8 mouse cellular contexts compared by ENCODE assay signal in the genomic region with DNA sequence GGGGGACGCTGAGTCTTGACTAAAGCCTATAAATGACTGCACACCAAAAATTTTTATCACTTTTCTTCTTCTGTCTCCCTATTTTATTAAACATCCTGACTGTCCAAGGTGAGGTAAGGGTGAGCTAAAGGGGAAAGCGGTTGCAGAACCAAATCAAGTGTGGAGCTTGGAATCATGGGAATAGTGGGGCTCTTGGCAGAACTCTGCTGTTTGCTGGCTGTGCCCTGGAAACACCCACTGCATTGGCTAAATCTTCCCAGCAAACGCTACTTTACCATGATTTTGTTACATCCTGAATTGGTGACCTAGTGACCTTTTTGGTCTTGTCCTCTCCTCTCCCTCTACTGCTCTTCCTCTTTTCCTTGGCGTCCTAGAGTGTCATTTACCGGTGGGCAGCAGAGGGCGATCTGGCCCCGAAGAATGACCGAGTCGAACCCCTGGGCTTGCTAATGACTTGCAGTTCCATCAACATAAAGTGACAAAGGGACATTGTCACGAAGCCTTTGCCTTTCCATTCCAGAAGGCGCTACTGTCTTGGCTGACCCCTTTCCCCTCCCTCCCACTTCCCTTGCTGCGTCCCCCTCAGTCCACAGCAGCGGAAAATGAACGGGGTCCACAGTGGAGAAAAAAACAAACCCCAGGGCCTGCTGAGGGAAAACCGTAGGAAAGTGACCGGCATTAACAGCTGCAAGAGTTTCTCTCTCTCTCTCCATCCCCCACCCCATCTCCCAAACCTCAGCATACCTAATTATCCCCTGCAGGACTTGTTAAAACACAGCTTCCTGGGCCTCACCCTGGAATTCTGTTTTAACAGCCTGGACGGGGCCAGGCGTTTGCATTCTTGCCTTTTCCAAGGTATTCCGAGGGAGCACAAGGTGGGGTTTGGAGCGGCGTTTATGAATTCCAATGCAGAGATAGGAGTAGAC. TPM values are rescaled to one million over a fixed set of nuclear protein-coding genes. Genes with fewer than 3 reads are reported as not detected.
DNase-seq lines count a peak whose midpoint lies in the region; ATAC-seq and TF ChIP-seq lines count a peak whose summit lies in the region.

No protein-coding gene starts in this region.

- no peaks in the 10 kb centered on the region for H3K27me3 ChIP-seq in forebrain, postnatal 0 days (ENCODE audit: insufficient read depth, low read length)
- H3K27me3 ChIP-seq in lung, embryonic 15.5 days = no peaks in the 10 kb centered on the region

- ATAC-seq in forebrain, postnatal 0 days = peak; percentile 74
- peak; percentile 69; the same call in 1 of the 2 replicates for ATAC-seq in lung, embryonic 15.5 days (ENCODE audit: borderline replicate concordance, extremely low read depth, low FRiP score, low TSS enrichment)

- intact Hi-C loops in heart, postnatal 36 days (cut with DNase I) = loop anchor here (1.0 to 5.0 kb wide), 4 partner anchors 56 to 142 kb away; a partner anchor contains a TSS

- peak overlapping the region; percentile 40 for H3K4me2 ChIP-seq in forebrain, postnatal 0 days (ENCODE audit: low read depth)
- H3K4me2 ChIP-seq in lung, embryonic 15.5 days = peak overlapping the region; percentile 76

- no peaks in the 10 kb centered on the region for H3K9me3 ChIP-seq in ES-E14 (ENCODE audit: control insufficient read depth, insufficient read depth, low read depth, low read length)
- no peaks in the 10 kb centered on the region for H3K9me3 ChIP-seq in forebrain, postnatal 0 days (ENCODE audit: low read length)
- no peaks in the 10 kb centered on the region for H3K9me3 ChIP-seq in lung, embryonic 15.5 days

- H3K27ac ChIP-seq in ES-E14 (ENCODE audit: insufficient read depth, low read depth, low read length, poor library complexity, severe bottlenecking) = no peak overlapping the region
- 0 out of 2 replicates have a peak overlapping the region, but pooled peaks have one; percentile 5 for H3K27ac ChIP-seq in forebrain, postnatal 0 days (ENCODE audit: low read depth, low read length)
- no peak overlapping the region for H3K27ac ChIP-seq in lung, embryonic 15.5 days

- peak; percentile 79 for TF ChIP-seq CTCF in forebrain, postnatal 0 days (IDR thresholded peaks at IDR 0.05; ENCODE audit: low read depth)

- in situ Hi-C loops in ES-E14 (cut with MboI; ENCODE audit: low sequenced_read_pairs in 2 of 2, unreplicated experiment in 2 of 2) = no loop called here

- no peaks in the 10 kb centered on the region for H3K36me3 ChIP-seq in ES-E14 (ENCODE audit: control insufficient read depth, insufficient read depth, low read length, poor library complexity, severe bottlenecking)
- H3K36me3 ChIP-seq in forebrain, postnatal 0 days (ENCODE audit: insufficient read depth) = no peaks in the 10 kb centered on the region
- H3K36me3 ChIP-seq in lung, embryonic 15.5 days = no peaks in the 10 kb centered on the region

- WGBS in forebrain, postnatal 0 days = 7% methylated on average over 21 of the region's 21 CpGs
- 9% methylated on average over 21 of the region's 21 CpGs for WGBS in lung, embryonic 15.5 days

- peak overlapping the region in 1 of 2 experiments; percentile 37; a peak in 2 of 4 replicates for H3K4me3 ChIP-seq in ES-E14 (ENCODE audit: insufficient read depth in 1 of 2, low read depth in 1 of 2, low read length in 2 of 2, poor library complexity in 1 of 2, severe bottlenecking in 1 of 2)
- no peak overlapping the region for H3K4me3 ChIP-seq in forebrain, postnatal 0 days (ENCODE audit: low read depth, low read length)
- peak overlapping the region; percentile 34 for H3K4me3 ChIP-seq in lung, embryonic 15.5 days

- no peaks in the 10 kb centered on the region for H3K4me1 ChIP-seq in ES-E14 (ENCODE audit: control insufficient read depth in 2 of 2, insufficient read depth in 2 of 2, low read length in 2 of 2, poor library complexity in 1 of 2)
- H3K4me1 ChIP-seq in forebrain, postnatal 0 days (ENCODE audit: insufficient read depth) = no peaks in the 10 kb centered on the region
- H3K4me1 ChIP-seq in lung, embryonic 15.5 days = peaks cover 14% of the 10 kb centered on the region

- no peak overlapping the region for H3K9ac ChIP-seq in ES-E14 (ENCODE audit: insufficient read depth, low read depth, low read length, poor library complexity, severe bottlenecking)
- H3K9ac ChIP-seq in forebrain, postnatal 0 days = peak overlapping the region; percentile 40
- peak overlapping the region; percentile 22; the same call in 1 of the 2 replicates for H3K9ac ChIP-seq in lung, embryonic 15.5 days

- no peak for DNase-seq in ES-E14 (ENCODE audit: low read depth, low spot score)
- peak; percentile 85 to 86 for DNase-seq in cerebellum, adult 18-20 months
- peak; percentile 72 for DNase-seq in forebrain, postnatal 0 days
- peak; percentile 72 to 76 for DNase-seq in heart, postnatal 36 days
- peak; percentile 79 for DNase-seq in layer of hippocampus, adult 9-10 months (ENCODE audit: low spot score)
- DNase-seq in ovary, postnatal 36 days (ENCODE audit: low spot score) = peak; percentile 69
- peak; percentile 84 for DNase-seq in thymus, postnatal 14 days

TF ChIP-seq in ES-E14, 5 proteins besides CTCF, POLR2A, EP300 and RAD21:
- TF ChIP-seq ZC3H11A (IDR thresholded peaks at IDR 0.05; ENCODE audit: borderline replicate concordance, low read depth, low read length) (peak; percentile 29; the same call in 1 of the 2 replicates), ZNF384 (IDR thresholded peaks at IDR 0.05; ENCODE audit: low read depth, low read length) (no peak), CHD2 (IDR thresholded peaks at IDR 0.05; ENCODE audit: low read depth, low read length) (no peak), MAFK (IDR thresholded peaks at IDR 0.05; ENCODE audit: insufficient read depth, low read depth, low read length) (0 out of 2 replicates have a peak, but pooled peaks have one; percentile 24), HCFC1 (IDR thresholded peaks at IDR 0.05; ENCODE audit: borderline replicate concordance, insufficient read depth, low read length) (no peak)

RNA-seq across cellular contexts. Expression of a gene that starts 29.7 kb away (rescaled TPM):
- total RNA-seq in ES-E14 (2012; rRNA removed) = 21.7 and 26.7 TPM in 2 replicates
- 32.2 and 45.1 TPM in 2 replicates for total RNA-seq in forebrain, postnatal 0 days (2014; rRNA removed)
- polyA plus RNA-seq in forebrain, postnatal 0 days (2015; fragmentation: Nextera tagmentation; extraction: Ambion mirVana) = 8.5 and 14.8 TPM in 2 replicates
- 10 to 100 TPM; 10.3 to 12.5 TPM for total RNA-seq in heart, postnatal 36 days (2021)
- 14.2 and 15.4 TPM in 2 replicates for polyA plus RNA-seq in lung, embryonic 15.5 days (2015; fragmentation: Nextera tagmentation; extraction: Ambion mirVana)
